Mouse (Mus musculus) ES-E14 (cell line): ENCODE data around the gene Tmem247.

Experiments
- CHD2 ChIP-seq: IDR thresholded peaks from 2 replicates; pipeline ENCODE4 v1.6.1; 2014; ENCODE audit warnings: mild to moderate bottlenecking, low read depth, low read length, inconsistent platforms
- ZNF384 ChIP-seq: IDR thresholded peaks from 2 replicates; pipeline ENCODE4 v1.6.1; 2012; ENCODE audit warnings: low read depth, low read length, inconsistent platforms

GRCm38 (mm10) chr17:86961301-86961841 lies 44.2 kb downstream of the Tmem247 start:
- TF ChIP-seq ZNF384 (no peak), CHD2 (no peak)
